Mouse (Mus musculus) MEL (cell line): Measurements from ENCODE around the gene Hspa12b.

Experiments
- CTCF ChIP-seq, 3 experiments: IDR thresholded peaks in 2 of 3; conservative IDR thresholded peaks in 1 of 3; 2 replicates each; pipeline ENCODE4 v1.5.1; 2011 to 2012; ENCODE audit warnings: low read length in 3 of 3, low read depth in 2 of 3, mild to moderate bottlenecking in 2 of 3, improper control_type of control experiment in 1 of 3, inconsistent platforms in 1 of 3, mixed read lengths in 1 of 3, moderate library complexity in 1 of 3; ENCODE audit not compliant: control insufficient read depth in 1 of 3, insufficient read depth in 1 of 3, poor library complexity in 1 of 3, severe bottlenecking in 1 of 3
- GATA1 ChIP-seq: IDR thresholded peaks from 2 replicates; pipeline ENCODE4 v1.6.1; 2011; ENCODE audit warnings: low read depth, low read length, improper control_type of control experiment
- JUND ChIP-seq: IDR thresholded peaks from 2 replicates; pipeline ENCODE4 v1.6.1; 2011; ENCODE audit warnings: low read depth, mild to moderate bottlenecking, improper control_type of control experiment, low read length
- KAT2A ChIP-seq: conservative IDR thresholded peaks from 2 replicates; pipeline ENCODE4 v1.6.1; 2012; ENCODE audit warnings: low read depth, low read length, improper control_type of control experiment, inconsistent platforms
- NRF1 ChIP-seq: IDR thresholded peaks from 2 replicates; pipeline ENCODE4 v1.6.1; 2014; ENCODE audit warnings: low read depth, mild to moderate bottlenecking, inconsistent platforms, low read length, improper control_type of control experiment, moderate library complexity; ENCODE audit not compliant: poor library complexity, insufficient read depth, severe bottlenecking
- POLR2A ChIP-seq, 2 experiments: IDR thresholded peaks; 2 replicates each; pipeline ENCODE4 v1.6.1; 2011 to 2012; ENCODE audit warnings: low read length in 2 of 2, mild to moderate bottlenecking in 2 of 2, control low read depth in 1 of 2, improper control_type of control experiment in 1 of 2, low read depth in 1 of 2, moderate library complexity in 1 of 2; ENCODE audit not compliant: control insufficient read depth in 1 of 2, insufficient read depth in 1 of 2, poor library complexity in 1 of 2
- RCOR1 ChIP-seq: IDR thresholded peaks from 2 replicates; pipeline ENCODE4 v1.6.1; 2012; ENCODE audit warnings: low read depth, mild to moderate bottlenecking, inconsistent platforms, low read length, improper control_type of control experiment
- TCF12 ChIP-seq: IDR thresholded peaks from 2 replicates; pipeline ENCODE4 v1.6.1; 2014; ENCODE audit warnings: low read depth, mild to moderate bottlenecking, inconsistent platforms, low read length, improper control_type of control experiment, moderate library complexity
- USF1 ChIP-seq: IDR thresholded peaks from 2 replicates; pipeline ENCODE4 v1.6.1; 2014; ENCODE audit warnings: low read depth, mild to moderate bottlenecking, inconsistent platforms, low read length, improper control_type of control experiment, moderate library complexity
- ZNF384 ChIP-seq: IDR thresholded peaks from 2 replicates; pipeline ENCODE4 v1.6.1; 2012; ENCODE audit warnings: low read depth, mild to moderate bottlenecking, inconsistent platforms, low read length, improper control_type of control experiment

- no peak for TF ChIP-seq GATA1
- no peak for TF ChIP-seq POLR2A (IDR thresholded peaks at IDR 0.05; ENCODE audit: control insufficient read depth in 1 of 2, insufficient read depth in 1 of 2, low read depth in 1 of 2, low read length in 2 of 2, poor library complexity in 1 of 2)
- TF ChIP-seq KAT2A, result no peak
- TF ChIP-seq TCF12, result no peak
- no peak for TF ChIP-seq CTCF (IDR thresholded peaks at IDR 0.05 in 2 of 3, conservative IDR thresholded peaks at IDR 0.05 in 1 of 3; ENCODE audit: control insufficient read depth in 1 of 3, insufficient read depth in 1 of 3, low read depth in 2 of 3, low read length in 3 of 3, poor library complexity in 1 of 3, severe bottlenecking in 1 of 3)
- TF ChIP-seq JUND, result no peak
- TF ChIP-seq ZNF384, result no peak
- no peak for TF ChIP-seq RCOR1
- TF ChIP-seq USF1, result no peak
- TF ChIP-seq NRF1, result no peak
Observed at GRCm38 (mm10) chr2:131134826-131135400, 7.8 kb downstream of the Hspa12b start.
